Mouse (Mus musculus): Measurements from ENCODE around the gene Psmb5. TPM values are rescaled to one million over a fixed set of nuclear protein-coding genes. Genes with fewer than 3 reads are reported as not detected.

Psmb5 gene
- polyA plus RNA-seq, 1 experiment from 2014 or later, result 428 TPM

- under 1% methylated on average over 46 of the region's 46 CpGs for WGBS
- no peaks in the 10 kb centered on the region for H3K27me3 ChIP-seq (replicated peaks; ENCODE audit: control insufficient read depth, insufficient read depth, low read length)
- H3K36me3 ChIP-seq (ENCODE audit: control insufficient read depth, insufficient read depth), result no peaks in the 10 kb centered on the region
- H3K4me3 ChIP-seq (replicated peaks; ENCODE audit: low read length), result peak overlapping the region; percentile 81
- peaks cover 14% of the 10 kb centered on the region for H3K4me1 ChIP-seq (replicated peaks; ENCODE audit: control insufficient read depth, insufficient read depth, low read length)
- ATAC-seq, result peak; percentile 99
- peak overlapping the region; percentile 91 for H3K9ac ChIP-seq (replicated peaks; ENCODE audit: low read depth, low read length)
- no peaks in the 10 kb centered on the region for H3K9me3 ChIP-seq (ENCODE audit: control insufficient read depth, low read length)
- H3K27ac ChIP-seq (ENCODE audit: low read length), result peak overlapping the region; percentile 98
- H3K4me2 ChIP-seq (ENCODE audit: low read length), result peak overlapping the region; percentile 49
Observed at GRCm38 (mm10) chr14:54603038-54603654, 14.7 kb downstream of the Psmb5 start.

GRCm38 (mm10) chr14:54602613-54603012 is 15.2 kb downstream of the Psmb5 start:
- peak overlapping the region; percentile 98 for H3K27ac ChIP-seq (ENCODE audit: low read length)
- peak overlapping the region; percentile 91 for H3K9ac ChIP-seq (replicated peaks; ENCODE audit: low read depth, low read length)
- peak; percentile 16 for ATAC-seq
- H3K4me2 ChIP-seq (ENCODE audit: low read length), result peak overlapping the region; percentile 49
- H3K27me3 ChIP-seq (replicated peaks; ENCODE audit: control insufficient read depth, insufficient read depth, low read length), result no peaks in the 10 kb centered on the region
- H3K4me1 ChIP-seq (replicated peaks; ENCODE audit: control insufficient read depth, insufficient read depth, low read length), result peaks cover 14% of the 10 kb centered on the region
- peak overlapping the region; percentile 81 for H3K4me3 ChIP-seq (replicated peaks; ENCODE audit: low read length)
- H3K36me3 ChIP-seq (ENCODE audit: control insufficient read depth, insufficient read depth), result no peaks in the 10 kb centered on the region
- WGBS, result 37% methylated on average over 4 of the region's 4 CpGs
- H3K9me3 ChIP-seq (ENCODE audit: control insufficient read depth, low read length), result no peaks in the 10 kb centered on the region

DNA sequence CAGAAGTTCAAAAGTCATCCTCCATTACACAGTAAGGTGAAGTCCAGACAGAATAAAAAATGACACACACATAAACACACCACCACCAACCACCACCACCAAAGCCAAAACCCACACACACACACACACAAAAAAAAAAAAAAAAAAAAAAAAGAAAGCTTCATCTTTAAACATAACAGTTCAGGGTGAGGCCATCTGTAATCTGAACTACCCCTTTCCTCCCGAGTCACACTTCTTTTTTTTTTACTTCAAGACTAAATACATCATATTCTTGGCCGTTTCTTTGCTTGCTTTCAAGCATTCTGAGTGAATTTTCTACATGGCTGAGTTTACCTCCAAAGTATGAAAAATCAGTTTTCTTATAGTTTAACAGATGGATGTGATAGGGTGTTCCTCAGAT is 16.2 kb downstream of the Psmb5 start:
- Histone ChIP-seq H3K4me3 (replicated peaks; ENCODE audit: low read length) (no peak overlapping the region), H3K4me2 (ENCODE audit: low read length) (no peak overlapping the region), H3K36me3 (ENCODE audit: control insufficient read depth, insufficient read depth) (no peaks in the 10 kb centered on the region), H3K9me3 (ENCODE audit: control insufficient read depth, low read length) (no peaks in the 10 kb centered on the region), H3K27ac (ENCODE audit: low read length) (no peak overlapping the region), H3K9ac (replicated peaks; ENCODE audit: low read depth, low read length) (no peak overlapping the region), H3K27me3 (replicated peaks; ENCODE audit: control insufficient read depth, insufficient read depth, low read length) (no peaks in the 10 kb centered on the region), H3K4me1 (replicated peaks; ENCODE audit: control insufficient read depth, insufficient read depth, low read length) (peaks cover 14% of the 10 kb centered on the region)
- no peak for ATAC-seq
- WGBS, result 85% methylated on average over 2 of the region's 2 CpGs

GRCm38 (mm10) chr14:54597084-54597483 is 20.7 kb downstream of the Psmb5 start:
- 80% methylated on average over 7 of the region's 7 CpGs for WGBS
- H3K9ac ChIP-seq (replicated peaks; ENCODE audit: low read depth, low read length), result no peak overlapping the region
- H3K4me1 ChIP-seq (replicated peaks; ENCODE audit: control insufficient read depth, insufficient read depth, low read length), result peaks cover under 1% of the 10 kb centered on the region
- H3K4me3 ChIP-seq (replicated peaks; ENCODE audit: low read length), result no peak overlapping the region
- H3K4me2 ChIP-seq (ENCODE audit: low read length), result no peak overlapping the region
- no peaks in the 10 kb centered on the region for H3K9me3 ChIP-seq (ENCODE audit: control insufficient read depth, low read length)
- no peaks in the 10 kb centered on the region for H3K36me3 ChIP-seq (ENCODE audit: control insufficient read depth, insufficient read depth)
- H3K27me3 ChIP-seq (replicated peaks; ENCODE audit: control insufficient read depth, insufficient read depth, low read length), result no peaks in the 10 kb centered on the region
- H3K27ac ChIP-seq (ENCODE audit: low read length), result no peak overlapping the region
- no peak for ATAC-seq

DNA sequence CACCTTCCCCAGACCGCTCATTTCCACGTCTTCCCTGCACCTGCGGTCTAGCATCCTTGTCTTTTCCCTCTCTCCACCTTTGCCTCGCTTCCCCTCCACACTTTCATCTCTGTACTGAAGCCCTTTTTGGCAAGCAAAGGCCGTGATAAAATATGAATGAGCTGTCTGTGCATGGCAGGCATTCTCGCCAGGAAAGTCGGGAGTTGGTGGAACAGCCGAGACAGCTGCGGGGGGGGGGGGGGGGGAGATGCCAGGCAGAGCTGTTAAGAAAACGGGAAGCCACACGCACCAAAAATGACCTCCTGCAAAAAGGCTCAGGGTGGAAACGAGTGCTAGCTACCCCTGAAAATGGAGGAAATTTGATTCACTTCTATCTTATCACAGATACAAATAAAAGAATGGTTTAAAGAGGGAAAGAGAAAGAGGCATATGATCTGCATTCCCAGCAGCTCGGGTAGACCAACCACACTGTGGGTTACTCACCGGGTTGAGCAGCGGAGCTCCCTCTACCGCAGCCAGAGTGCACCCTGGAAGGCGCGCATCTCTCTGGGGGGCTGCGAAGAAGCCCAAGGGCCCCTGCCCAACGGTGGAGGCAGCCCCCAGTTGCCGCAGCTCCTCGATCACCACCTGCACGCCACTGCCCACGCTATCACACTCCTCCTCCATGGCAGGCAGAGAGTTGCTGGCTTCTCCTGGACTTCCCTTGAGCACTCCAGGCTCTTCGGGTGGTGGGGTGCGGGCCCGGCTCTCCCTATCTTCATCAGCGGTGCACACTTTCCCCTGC is 23.0 kb downstream of the Psmb5 start:
- WGBS, result 63% methylated on average over 28 of the region's 28 CpGs
- H3K4me2 ChIP-seq (ENCODE audit: low read length), result 0 out of 2 replicates have a peak overlapping the region, but pooled peaks have one; percentile 8
- peak; percentile 54 for ATAC-seq

GRCm38 (mm10) chr14:54594055-54594454 is 23.8 kb downstream of the Psmb5 start:
- Histone ChIP-seq H3K9ac (replicated peaks; ENCODE audit: low read depth, low read length) (no peak overlapping the region), H3K4me3 (replicated peaks; ENCODE audit: low read length) (no peak overlapping the region), H3K4me2 (ENCODE audit: low read length) (no peak overlapping the region), H3K9me3 (ENCODE audit: control insufficient read depth, low read length) (no peaks in the 10 kb centered on the region), H3K27ac (ENCODE audit: low read length) (no peak overlapping the region), H3K27me3 (replicated peaks; ENCODE audit: control insufficient read depth, insufficient read depth, low read length) (no peaks in the 10 kb centered on the region), H3K4me1 (replicated peaks; ENCODE audit: control insufficient read depth, insufficient read depth, low read length) (no peaks in the 10 kb centered on the region), H3K36me3 (ENCODE audit: control insufficient read depth, insufficient read depth) (no peaks in the 10 kb centered on the region)
- ATAC-seq, result no peak
- WGBS, result 85% methylated on average over 3 of the region's 3 CpGs

More for the DNA sequence above, 23.0 kb downstream of the Psmb5 start:
- Histone ChIP-seq H3K4me1 (replicated peaks; ENCODE audit: control insufficient read depth, insufficient read depth, low read length) (no peaks in the 10 kb centered on the region), H3K9me3 (ENCODE audit: control insufficient read depth, low read length) (no peaks in the 10 kb centered on the region), H3K9ac (replicated peaks; ENCODE audit: low read depth, low read length) (no peak overlapping the region), H3K4me3 (replicated peaks; ENCODE audit: low read length) (no peak overlapping the region), H3K27me3 (replicated peaks; ENCODE audit: control insufficient read depth, insufficient read depth, low read length) (no peaks in the 10 kb centered on the region), H3K36me3 (ENCODE audit: control insufficient read depth, insufficient read depth) (no peaks in the 10 kb centered on the region), H3K27ac (ENCODE audit: low read length) (peak overlapping the region; percentile 25; the same call in 1 of the 2 replicates)

GRCm38 (mm10) chr14:54592319-54592934 is 25.4 kb downstream of the Psmb5 start:
- Histone ChIP-seq H3K9ac (replicated peaks; ENCODE audit: low read depth, low read length) (no peak overlapping the region), H3K4me1 (replicated peaks; ENCODE audit: control insufficient read depth, insufficient read depth, low read length) (no peaks in the 10 kb centered on the region), H3K36me3 (ENCODE audit: control insufficient read depth, insufficient read depth) (no peaks in the 10 kb centered on the region), H3K4me3 (replicated peaks; ENCODE audit: low read length) (no peak overlapping the region), H3K27me3 (replicated peaks; ENCODE audit: control insufficient read depth, insufficient read depth, low read length) (no peaks in the 10 kb centered on the region), H3K27ac (ENCODE audit: low read length) (no peak overlapping the region), H3K9me3 (ENCODE audit: control insufficient read depth, low read length) (no peaks in the 10 kb centered on the region), H3K4me2 (ENCODE audit: low read length) (no peak overlapping the region)
- WGBS, result 54% methylated on average over 10 of the region's 10 CpGs
- ATAC-seq, result no peak

GRCm38 (mm10) chr14:54591056-54591455 is 26.8 kb downstream of the Psmb5 start:
- ATAC-seq, result no peak
- 90% methylated on average over 16 of the region's 16 CpGs for WGBS

GRCm38 (mm10) chr14:54583681-54584338 is 34.0 kb downstream of the Psmb5 start:
- Histone ChIP-seq H3K9ac (replicated peaks; ENCODE audit: low read depth, low read length) (no peak overlapping the region), H3K27me3 (replicated peaks; ENCODE audit: control insufficient read depth, insufficient read depth, low read length) (no peaks in the 10 kb centered on the region), H3K4me1 (replicated peaks; ENCODE audit: control insufficient read depth, insufficient read depth, low read length) (no peaks in the 10 kb centered on the region), H3K9me3 (ENCODE audit: control insufficient read depth, low read length) (no peaks in the 10 kb centered on the region), H3K4me3 (replicated peaks; ENCODE audit: low read length) (no peak overlapping the region), H3K36me3 (ENCODE audit: control insufficient read depth, insufficient read depth) (no peaks in the 10 kb centered on the region), H3K27ac (ENCODE audit: low read length) (no peak overlapping the region), H3K4me2 (ENCODE audit: low read length) (no peak overlapping the region)
- 0 out of 2 replicates have a peak, but pooled peaks have one; percentile 38 for ATAC-seq
- WGBS, result 39% methylated on average over 7 of the region's 7 CpGs

More at GRCm38 (mm10) chr14:54591056-54591455, 26.8 kb downstream of the Psmb5 start:
- Histone ChIP-seq H3K27ac (ENCODE audit: low read length) (no peak overlapping the region), H3K9me3 (ENCODE audit: control insufficient read depth, low read length) (no peaks in the 10 kb centered on the region), H3K4me1 (replicated peaks; ENCODE audit: control insufficient read depth, insufficient read depth, low read length) (no peaks in the 10 kb centered on the region), H3K4me2 (ENCODE audit: low read length) (no peak overlapping the region), H3K27me3 (replicated peaks; ENCODE audit: control insufficient read depth, insufficient read depth, low read length) (no peaks in the 10 kb centered on the region), H3K9ac (replicated peaks; ENCODE audit: low read depth, low read length) (no peak overlapping the region), H3K36me3 (ENCODE audit: control insufficient read depth, insufficient read depth) (no peaks in the 10 kb centered on the region), H3K4me3 (replicated peaks; ENCODE audit: low read length) (no peak overlapping the region)
